Mouse (Mus musculus): ENCODE measurements around the gene Sdk2. TPM values are rescaled to one million over a fixed set of nuclear protein-coding genes. Genes with fewer than 3 reads are reported as not detected.

Gene Sdk2
- polyA plus RNA-seq, 1 experiment from 2014 or later: 0.66 TPM

- no peak for ATAC-seq
- Histone ChIP-seq H3K27me3 (replicated peaks; ENCODE audit: control insufficient read depth, insufficient read depth, low read length) (no peaks in the 10 kb centered on the region), H3K4me2 (replicated peaks; ENCODE audit: low read depth) (no peak overlapping the region), H3K9ac (ENCODE audit: low read depth, low read length) (no peak overlapping the region), H3K36me3 (ENCODE audit: control insufficient read depth, insufficient read depth) (no peaks in the 10 kb centered on the region), H3K9me3 (ENCODE audit: control insufficient read depth) (no peaks in the 10 kb centered on the region), H3K4me3 (ENCODE audit: low read depth, low read length) (no peak overlapping the region), H3K27ac (ENCODE audit: low read depth, low read length) (peak overlapping the region; percentile 28; the same call in 1 of the 2 replicates), H3K4me1 (replicated peaks; ENCODE audit: control insufficient read depth, insufficient read depth, low read length) (no peaks in the 10 kb centered on the region)
- 45% methylated on average over 1 of the region's 1 CpGs for WGBS
- TF ChIP-seq CTCF (IDR thresholded peaks at IDR 0.05; ENCODE audit: low read depth): no peak
Measured at GRCm38 (mm10) chr11:113789101-113789500, 277.7 kb downstream of the Sdk2 start.

GRCm38 (mm10) chr11:113788183-113788789, 278.6 kb downstream of the Sdk2 start:
- H3K4me3 ChIP-seq (ENCODE audit: low read depth, low read length): no peak overlapping the region
- no peak overlapping the region for H3K9ac ChIP-seq (ENCODE audit: low read depth, low read length)
- no peaks in the 10 kb centered on the region for H3K4me1 ChIP-seq (replicated peaks; ENCODE audit: control insufficient read depth, insufficient read depth, low read length)
- H3K9me3 ChIP-seq (ENCODE audit: control insufficient read depth): no peaks in the 10 kb centered on the region
- 52% methylated on average over 2 of the region's 2 CpGs for WGBS
- H3K4me2 ChIP-seq (replicated peaks; ENCODE audit: low read depth): no peak overlapping the region
- H3K36me3 ChIP-seq (ENCODE audit: control insufficient read depth, insufficient read depth): no peaks in the 10 kb centered on the region
- H3K27me3 ChIP-seq (replicated peaks; ENCODE audit: control insufficient read depth, insufficient read depth, low read length): no peaks in the 10 kb centered on the region
- no peak overlapping the region for H3K27ac ChIP-seq (ENCODE audit: low read depth, low read length)
- ATAC-seq: no peak
- no peak for TF ChIP-seq CTCF (IDR thresholded peaks at IDR 0.05; ENCODE audit: low read depth)

- Histone ChIP-seq H3K4me3 (ENCODE audit: low read depth, low read length) (no peak overlapping the region), H3K4me1 (replicated peaks; ENCODE audit: control insufficient read depth, insufficient read depth, low read length) (no peaks in the 10 kb centered on the region), H3K36me3 (ENCODE audit: control insufficient read depth, insufficient read depth) (no peaks in the 10 kb centered on the region), H3K9ac (ENCODE audit: low read depth, low read length) (no peak overlapping the region), H3K27ac (ENCODE audit: low read depth, low read length) (no peak overlapping the region), H3K4me2 (replicated peaks; ENCODE audit: low read depth) (no peak overlapping the region), H3K27me3 (replicated peaks; ENCODE audit: control insufficient read depth, insufficient read depth, low read length) (no peaks in the 10 kb centered on the region), H3K9me3 (ENCODE audit: control insufficient read depth) (no peaks in the 10 kb centered on the region)
- no peak for TF ChIP-seq CTCF (IDR thresholded peaks at IDR 0.05; ENCODE audit: low read depth)
- WGBS: 83% methylated on average over 13 of the region's 13 CpGs
- ATAC-seq: no peak
Measured at GRCm38 (mm10) chr11:113787432-113788182, 279.2 kb downstream of the Sdk2 start.

GRCm38 (mm10) chr11:113787009-113787408, 279.8 kb downstream of the Sdk2 start:
- Histone ChIP-seq H3K36me3 (ENCODE audit: control insufficient read depth, insufficient read depth) (no peaks in the 10 kb centered on the region), H3K27me3 (replicated peaks; ENCODE audit: control insufficient read depth, insufficient read depth, low read length) (no peaks in the 10 kb centered on the region), H3K4me3 (ENCODE audit: low read depth, low read length) (no peak overlapping the region), H3K4me1 (replicated peaks; ENCODE audit: control insufficient read depth, insufficient read depth, low read length) (no peaks in the 10 kb centered on the region), H3K9me3 (ENCODE audit: control insufficient read depth) (no peaks in the 10 kb centered on the region), H3K4me2 (replicated peaks; ENCODE audit: low read depth) (no peak overlapping the region), H3K27ac (ENCODE audit: low read depth, low read length) (no peak overlapping the region), H3K9ac (ENCODE audit: low read depth, low read length) (no peak overlapping the region)
- no peak for ATAC-seq
- WGBS: 80% methylated on average over 11 of the region's 11 CpGs
- no peak for TF ChIP-seq CTCF (IDR thresholded peaks at IDR 0.05; ENCODE audit: low read depth)

GRCm38 (mm10) chr11:113786395-113786794, 280.5 kb downstream of the Sdk2 start:
- no peaks in the 10 kb centered on the region for H3K4me1 ChIP-seq (replicated peaks; ENCODE audit: control insufficient read depth, insufficient read depth, low read length)
- no peaks in the 10 kb centered on the region for H3K9me3 ChIP-seq (ENCODE audit: control insufficient read depth)
- 0 out of 2 replicates have a peak overlapping the region, but pooled peaks have one; percentile 11 for H3K9ac ChIP-seq (ENCODE audit: low read depth, low read length)
- WGBS: 62% methylated on average over 4 of the region's 4 CpGs
- H3K4me3 ChIP-seq (ENCODE audit: low read depth, low read length): no peak overlapping the region
- no peaks in the 10 kb centered on the region for H3K36me3 ChIP-seq (ENCODE audit: control insufficient read depth, insufficient read depth)
- H3K27me3 ChIP-seq (replicated peaks; ENCODE audit: control insufficient read depth, insufficient read depth, low read length): no peaks in the 10 kb centered on the region
- H3K4me2 ChIP-seq (replicated peaks; ENCODE audit: low read depth): peak overlapping the region; percentile 57; the same call in 1 of the 2 replicates
- H3K27ac ChIP-seq (ENCODE audit: low read depth, low read length): peak overlapping the region; percentile 58; the same call in 1 of the 2 replicates
- ATAC-seq: no peak
- TF ChIP-seq CTCF (IDR thresholded peaks at IDR 0.05; ENCODE audit: low read depth): no peak

GRCm38 (mm10) chr11:113785406-113786171, 281.3 kb downstream of the Sdk2 start:
- H3K36me3 ChIP-seq (ENCODE audit: control insufficient read depth, insufficient read depth): no peaks in the 10 kb centered on the region
- 13% methylated on average over 19 of the region's 19 CpGs for WGBS
- H3K9me3 ChIP-seq (ENCODE audit: control insufficient read depth): no peaks in the 10 kb centered on the region
- peak overlapping the region; percentile 57 for H3K4me2 ChIP-seq (replicated peaks; ENCODE audit: low read depth)
- TF ChIP-seq CTCF (IDR thresholded peaks at IDR 0.05; ENCODE audit: low read depth): no peak
- peak overlapping the region; percentile 11; the same call in 1 of the 2 replicates for H3K9ac ChIP-seq (ENCODE audit: low read depth, low read length)
- H3K4me3 ChIP-seq (ENCODE audit: low read depth, low read length): no peak overlapping the region
- H3K27ac ChIP-seq (ENCODE audit: low read depth, low read length): peak overlapping the region; percentile 58
- no peaks in the 10 kb centered on the region for H3K27me3 ChIP-seq (replicated peaks; ENCODE audit: control insufficient read depth, insufficient read depth, low read length)
- no peaks in the 10 kb centered on the region for H3K4me1 ChIP-seq (replicated peaks; ENCODE audit: control insufficient read depth, insufficient read depth, low read length)
- peak; percentile 69 for ATAC-seq
